Mouse (Mus musculus) 416B (cell line): ENCODE data around the gene Tmem234.

Experiments used
- DNase-seq: peaks from one replicate; pipeline ENCODE4 v3.0.0; 2011; ENCODE audit warnings: low read depth

The Tmem234 gene

GRCm38 (mm10) chr4:129672878-129673449 lies 72.5 kb downstream of the Tmem234 start:
- DNase-seq = no peak
